Mouse (Mus musculus) thymus, postnatal 10 days (tissue): ENCODE measurements around the gene Golga1.
"Not testable (repeated sequence)": the region's sequence is repeated elsewhere in the genome, so short reads cannot be mapped to it uniquely, and the experiment has no call there.

Experiments used
- DNase-seq, 2 experiments: peaks; one replicate each; pipeline ENCODE4 v3.0.0; 2021; ENCODE audit warnings: low spot score in 2 of 2

Gene Golga1

DNA sequence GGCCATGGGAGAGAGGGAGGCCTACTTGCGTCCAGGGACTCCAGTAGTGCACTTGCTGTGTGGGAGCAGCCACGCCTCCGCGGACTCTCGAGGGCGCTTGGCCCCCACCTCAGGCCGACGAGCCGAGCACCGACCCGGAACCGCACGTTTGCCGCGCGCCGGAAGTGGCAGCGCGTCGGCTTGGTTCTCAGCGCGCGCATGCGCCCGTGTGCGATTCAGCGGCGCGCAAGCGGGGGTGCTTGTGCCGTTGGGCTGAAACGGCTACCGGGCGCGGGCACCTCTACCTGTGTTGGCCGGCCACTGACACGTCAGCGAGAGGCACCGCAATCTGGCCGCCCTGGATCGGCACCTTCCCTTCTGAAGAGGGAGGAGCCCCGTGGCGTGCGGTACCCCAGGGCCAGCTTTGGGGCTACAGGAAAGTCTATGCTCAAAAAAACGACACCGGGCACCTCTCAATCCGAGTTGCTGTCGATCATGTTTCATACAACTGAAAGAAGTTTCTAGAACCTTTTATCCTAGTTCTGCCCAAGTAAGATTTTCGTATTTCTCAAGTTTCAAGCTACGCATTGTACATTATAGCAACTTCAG, at the start of gene Golga1:
Gene Golga1 (minus strand): TSS at position 142 of the 588 bp plus-strand sequence.
- peak; percentile 85 to 86 for DNase-seq

DNA sequence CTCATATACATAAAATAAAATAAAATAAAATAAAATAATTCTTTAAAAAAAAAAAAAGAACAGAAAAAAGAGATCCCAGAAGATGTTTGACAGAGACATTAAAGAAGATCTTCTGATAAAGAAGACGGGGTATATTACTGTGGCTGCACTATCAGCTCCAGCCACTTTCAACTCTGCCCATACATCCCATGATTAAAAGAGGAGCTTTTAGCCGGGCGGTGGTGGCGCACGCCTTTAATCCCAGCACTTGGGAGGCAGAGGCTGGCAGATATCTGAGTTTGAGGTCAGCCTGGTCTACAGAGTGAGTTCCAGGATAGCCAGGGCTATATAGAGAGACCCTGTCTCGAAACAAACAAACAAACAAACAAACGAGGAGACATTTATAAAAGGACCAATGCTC, 48.8 kb upstream of the Golga1 start:
- no peak for DNase-seq

DNA sequence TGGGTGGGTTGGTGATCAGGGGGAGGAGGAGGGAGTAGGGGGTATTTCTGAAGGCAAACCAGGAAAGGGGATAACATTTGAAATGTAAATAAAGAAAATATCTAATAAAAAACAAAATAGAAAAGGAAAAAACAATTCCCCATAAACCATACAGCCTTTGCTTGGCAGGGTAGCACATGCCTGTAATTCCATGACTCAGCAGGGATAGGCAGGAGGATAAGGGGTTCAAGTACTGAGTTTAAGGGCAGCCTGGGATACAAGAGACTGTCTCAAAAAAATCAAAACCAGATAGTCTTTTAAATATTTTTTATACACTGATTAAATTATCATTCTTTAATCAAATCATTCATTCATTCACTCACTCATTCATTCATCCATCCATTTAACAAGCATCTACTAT, 45.2 kb upstream of the Golga1 start:
- no peak for DNase-seq

DNA sequence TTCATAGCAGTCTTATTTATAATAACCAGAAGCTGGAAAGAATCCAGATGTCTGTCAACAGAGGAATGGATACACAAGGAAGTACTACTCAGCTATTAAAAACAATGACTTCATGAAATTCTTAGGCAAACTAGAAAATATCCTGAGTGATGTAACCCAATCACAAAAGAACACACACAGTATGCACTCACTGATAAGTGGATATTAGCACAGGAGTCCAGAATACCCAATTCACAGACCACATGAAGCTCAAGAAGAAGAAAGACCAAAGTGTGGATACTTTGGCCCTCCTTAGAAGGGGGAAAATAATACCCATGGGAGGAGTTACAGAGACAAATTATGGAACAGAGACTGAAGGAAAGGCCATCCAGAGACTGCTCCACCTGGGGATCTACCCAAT, 44.4 kb upstream of the Golga1 start:
- not testable (repeated sequence) for DNase-seq

DNA sequence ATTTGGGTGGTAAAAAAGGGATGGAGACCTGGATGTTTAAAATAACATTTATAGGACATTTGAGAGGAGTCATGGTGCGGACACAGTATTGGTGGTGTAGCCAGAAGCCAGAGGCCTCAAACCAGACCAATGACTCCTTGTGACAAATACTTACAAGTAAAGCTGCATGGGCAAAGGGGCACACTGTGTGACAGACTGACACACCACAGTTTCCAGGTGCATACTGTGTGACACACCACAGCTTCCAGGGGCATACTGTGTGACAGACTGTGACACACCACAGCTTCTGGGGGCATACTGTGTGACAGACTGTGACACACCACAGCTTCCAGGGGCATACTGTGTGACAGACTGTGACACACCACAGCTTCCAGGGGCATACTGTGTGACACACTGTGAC, 34.6 kb upstream of the Golga1 start:
- not testable (repeated sequence) for DNase-seq

DNA sequence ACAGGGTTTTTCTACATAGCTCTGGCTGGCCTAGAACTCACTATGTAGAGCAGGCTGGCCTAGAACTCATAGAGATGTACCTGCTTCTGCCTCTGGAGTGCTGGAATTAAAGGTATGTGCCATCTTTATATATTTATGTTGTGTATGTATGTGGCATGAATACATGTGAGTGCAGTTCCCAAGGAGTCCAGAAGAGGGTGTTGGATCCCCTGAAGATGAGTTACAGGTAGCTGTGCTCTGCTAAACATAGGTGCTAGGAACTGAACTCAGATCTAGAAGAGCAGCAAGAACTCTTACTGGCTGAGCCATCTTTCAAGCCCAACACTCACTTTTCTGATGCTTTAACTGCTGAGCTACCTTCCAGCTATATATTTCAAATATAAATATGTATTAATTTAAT, 32.7 kb upstream of the Golga1 start:
- DNase-seq: peak in 1 of 2 experiments; percentile 5

DNA sequence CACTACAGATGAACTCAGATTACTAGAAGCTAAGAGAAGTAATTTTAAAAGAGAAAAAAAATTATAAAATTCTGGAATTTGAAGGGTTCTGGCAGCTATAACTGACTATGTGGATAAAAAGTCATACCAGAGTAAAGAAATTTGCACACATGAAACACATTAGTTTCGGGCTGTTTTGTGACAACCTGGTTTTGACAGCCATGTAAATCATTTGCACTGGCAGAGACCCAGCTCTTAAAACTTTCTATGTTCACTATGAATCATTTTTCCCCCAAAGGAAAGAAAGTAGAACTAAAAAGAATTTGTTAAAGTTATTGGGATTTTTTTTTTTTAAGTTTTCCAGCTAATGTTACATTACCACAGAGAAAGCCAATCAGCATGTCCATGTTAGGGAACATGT, 26.6 kb upstream of the Golga1 start:
- no peak for DNase-seq

DNA sequence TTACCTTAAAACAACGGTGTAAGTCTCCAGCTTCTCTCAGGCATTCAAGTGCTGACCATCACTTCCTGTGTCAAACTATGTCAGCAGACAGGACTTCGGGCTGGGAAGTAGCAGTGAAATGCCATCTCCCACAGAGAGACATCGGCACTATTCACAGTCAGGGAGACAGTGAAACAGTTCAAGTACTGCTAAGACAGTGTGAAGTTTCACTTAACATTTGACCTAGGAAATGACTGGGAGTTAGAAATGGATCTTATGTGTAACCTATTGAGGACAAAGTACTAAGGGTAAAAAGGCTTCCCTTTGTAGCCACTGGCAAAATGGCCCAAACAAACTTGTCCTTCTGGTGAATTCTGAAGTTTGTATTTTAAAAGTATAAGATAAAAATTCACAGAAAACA, 17.4 kb upstream of the Golga1 start:
- DNase-seq: no peak

DNA sequence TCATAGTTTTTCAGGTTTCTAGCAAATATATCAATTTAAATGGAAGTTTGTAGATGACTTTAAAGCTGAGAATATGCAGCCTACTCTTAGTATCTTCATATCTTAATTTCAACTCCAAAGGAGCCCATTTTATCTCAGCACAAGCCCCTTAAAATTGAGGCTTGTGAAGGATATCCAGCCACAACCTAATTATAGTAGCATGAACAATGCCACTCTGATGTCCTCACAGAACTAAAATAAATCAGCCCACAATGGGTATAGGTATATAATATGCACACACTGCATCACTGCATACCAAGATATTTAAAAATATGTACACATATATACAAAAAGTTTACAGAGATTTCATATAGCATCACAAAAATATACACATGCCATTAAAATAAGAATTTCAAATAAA, 5.3 kb upstream of the Golga1 start:
- DNase-seq: no peak

DNA sequence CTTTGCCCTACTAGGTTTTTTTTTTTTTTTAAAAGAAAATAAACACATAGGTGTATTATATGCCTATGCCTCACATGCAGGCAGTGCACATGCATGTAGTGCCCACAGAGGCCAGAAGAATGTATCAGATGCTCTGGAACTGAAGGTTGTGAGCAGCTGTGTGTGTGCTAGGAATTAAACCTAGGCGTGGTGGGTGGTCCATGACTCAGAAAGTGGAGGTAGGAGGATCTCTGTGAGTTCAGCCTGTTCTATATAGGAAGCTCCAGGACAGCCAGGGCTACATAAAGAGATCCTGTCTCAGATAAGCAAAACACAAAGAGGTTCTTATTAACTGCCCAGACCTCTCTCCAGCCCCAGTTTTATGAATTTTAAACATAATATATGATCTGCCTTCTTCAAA, 3.8 kb upstream of the Golga1 start:
- DNase-seq: no peak

DNA sequence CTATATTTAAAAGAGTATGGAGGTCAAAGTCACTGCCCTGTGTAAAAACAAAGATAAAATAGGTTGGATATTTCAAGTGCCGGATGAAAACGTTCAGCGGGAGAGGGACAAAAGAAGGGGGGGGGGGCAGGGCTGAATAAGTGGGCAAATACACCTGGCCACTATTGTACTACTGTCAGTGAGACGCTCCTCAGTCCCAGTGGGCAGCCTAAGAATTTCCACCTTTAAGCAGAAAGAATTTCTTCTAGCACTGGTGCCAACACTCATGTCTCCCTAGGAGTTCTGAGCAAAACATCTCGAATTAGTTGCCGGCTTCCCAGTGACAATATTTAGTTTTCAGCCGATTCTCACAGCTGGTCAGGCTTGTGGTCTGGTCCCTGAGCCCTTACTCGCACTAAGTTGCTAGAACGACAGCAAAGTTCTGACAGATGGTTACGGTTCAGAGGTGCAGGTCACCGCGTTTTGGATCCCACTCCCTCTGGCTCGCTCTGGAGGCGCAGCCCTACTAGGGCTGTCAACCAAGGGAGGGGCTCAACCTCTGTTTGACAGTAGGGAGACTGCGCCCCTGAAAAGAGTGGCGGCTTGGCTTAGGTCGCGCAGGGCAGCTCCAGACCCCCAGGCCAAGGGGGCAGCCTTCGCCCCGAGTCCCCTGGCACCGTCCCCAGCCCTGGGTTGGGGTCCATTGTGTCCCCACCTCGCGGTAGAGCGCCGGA, 498 bp downstream of the Golga1 start:
- DNase-seq: no peak

DNA sequence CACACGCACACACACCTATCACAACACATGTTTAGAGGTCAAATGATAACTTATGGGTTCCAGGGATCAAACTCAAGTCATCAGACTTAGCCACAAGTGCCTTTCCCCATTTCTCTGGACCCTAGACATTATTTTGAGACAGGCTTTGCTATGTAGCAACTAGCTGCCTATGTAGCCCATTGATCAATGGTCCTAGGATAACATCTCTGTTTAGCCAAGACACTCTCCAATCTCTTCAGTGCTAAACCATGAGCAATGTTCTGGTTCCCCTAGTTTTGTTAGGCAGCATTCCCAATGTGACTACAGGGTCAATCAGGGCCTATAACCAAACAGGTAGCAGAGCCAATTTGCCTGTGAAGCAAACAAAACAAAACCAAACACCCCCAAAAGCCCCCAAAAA, 16.8 kb downstream of the Golga1 start:
- DNase-seq: no peak

DNA sequence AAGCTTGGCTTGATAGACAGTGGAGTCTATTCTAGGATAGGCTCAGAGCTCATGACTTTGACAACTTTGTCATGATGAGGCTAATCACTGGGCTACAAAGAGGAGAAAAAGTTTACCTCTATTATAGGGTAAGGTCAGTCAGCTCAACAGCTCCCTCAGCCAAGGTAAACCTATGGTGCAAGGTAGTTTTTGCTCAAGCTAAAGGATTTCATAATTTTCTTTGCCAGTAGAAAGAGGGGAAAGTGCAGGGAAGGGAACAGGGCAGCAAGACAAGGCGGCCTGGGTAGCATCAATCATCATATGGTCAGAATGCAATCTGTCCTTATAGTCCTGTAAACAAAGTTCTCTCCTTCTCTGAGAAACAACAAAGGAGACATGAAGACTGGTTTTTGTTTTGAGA, 25.1 kb downstream of the Golga1 start:
- DNase-seq: no peak

DNA sequence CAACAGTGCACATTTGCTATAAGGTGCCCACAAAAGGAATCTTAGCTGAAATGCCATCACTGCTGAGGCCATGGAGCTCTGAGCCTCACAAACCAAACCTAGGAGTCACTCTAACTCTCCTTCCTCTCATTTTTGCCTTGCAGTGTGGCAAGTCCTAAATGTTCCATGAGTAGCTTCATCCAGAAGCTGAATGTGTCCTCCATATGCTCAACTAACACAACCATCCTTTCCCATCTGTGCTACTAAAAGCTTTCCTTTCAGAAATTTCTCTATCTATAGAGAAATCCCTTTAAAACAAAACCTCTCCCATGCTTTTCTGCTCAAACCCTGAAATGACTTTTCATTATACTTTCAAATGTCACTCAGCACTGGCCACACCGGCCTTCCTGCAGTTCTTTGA, 33.7 kb downstream of the Golga1 start:
- no peak for DNase-seq

DNA sequence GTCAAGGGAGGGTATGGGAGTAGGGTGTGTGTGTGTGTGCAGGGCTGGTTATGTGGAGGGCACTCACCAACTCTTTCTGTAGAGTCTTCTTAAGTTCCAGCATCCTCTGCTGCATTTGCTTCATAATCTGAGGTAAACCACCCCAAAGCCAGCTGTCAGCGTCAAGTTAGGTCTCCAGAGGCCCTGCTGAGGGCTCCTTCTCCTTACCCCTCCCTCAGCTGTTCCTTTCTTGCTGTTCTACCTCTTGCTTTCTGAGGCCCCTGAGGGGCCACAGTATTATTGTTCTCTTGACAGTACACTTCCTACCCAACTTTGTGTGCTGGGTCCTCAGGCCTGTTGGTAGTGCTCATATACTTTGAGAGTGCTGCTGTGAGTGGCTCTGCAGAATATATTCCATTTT, 45.3 kb downstream of the Golga1 start:
- DNase-seq: no peak

DNA sequence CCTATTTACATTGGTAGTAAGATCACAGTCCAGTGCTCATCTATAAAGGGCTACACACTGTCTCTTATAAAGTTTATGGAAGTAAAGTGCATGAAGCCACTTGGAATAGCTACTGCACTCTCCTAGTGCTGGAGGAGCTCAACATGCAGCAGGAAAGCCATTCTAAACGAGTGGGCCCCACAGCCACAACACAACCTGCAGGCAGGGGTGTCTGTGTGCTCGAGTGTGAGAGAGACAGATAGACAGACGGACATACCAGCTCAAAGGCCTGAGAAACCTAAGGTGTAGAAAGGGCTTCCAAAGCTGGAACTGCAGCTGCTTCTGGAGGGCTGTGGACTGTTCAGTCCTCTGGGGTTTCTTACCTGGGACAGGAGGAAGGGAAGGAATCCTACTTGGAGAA, 48.8 kb downstream of the Golga1 start:
- DNase-seq: no peak

DNA sequence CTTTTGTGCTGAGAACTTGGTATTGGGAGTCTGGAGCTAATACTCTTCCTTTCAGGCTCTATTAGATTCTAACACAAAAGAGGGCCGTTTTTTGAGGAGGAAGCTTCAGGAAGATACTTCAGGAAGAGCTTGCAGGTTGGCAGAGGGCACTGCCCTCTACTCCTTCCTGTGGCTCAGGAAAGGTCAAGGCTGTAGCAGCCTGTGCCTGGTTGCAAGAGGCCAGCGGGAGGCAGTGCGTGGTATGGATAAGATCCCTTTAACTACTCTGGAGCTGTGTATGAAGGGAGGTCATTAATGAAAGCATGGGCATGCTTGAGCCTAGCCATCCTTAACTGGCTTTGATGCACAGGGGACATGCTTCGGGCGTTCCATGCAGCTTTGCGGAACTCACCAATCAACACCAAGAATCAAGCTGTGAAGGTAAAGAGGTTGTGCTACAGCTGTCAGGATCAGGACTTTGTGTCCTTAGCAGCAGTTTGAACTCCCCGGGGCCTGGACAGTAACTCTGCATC, 52.5 kb downstream of the Golga1 start:
- DNase-seq: no peak

DNA sequence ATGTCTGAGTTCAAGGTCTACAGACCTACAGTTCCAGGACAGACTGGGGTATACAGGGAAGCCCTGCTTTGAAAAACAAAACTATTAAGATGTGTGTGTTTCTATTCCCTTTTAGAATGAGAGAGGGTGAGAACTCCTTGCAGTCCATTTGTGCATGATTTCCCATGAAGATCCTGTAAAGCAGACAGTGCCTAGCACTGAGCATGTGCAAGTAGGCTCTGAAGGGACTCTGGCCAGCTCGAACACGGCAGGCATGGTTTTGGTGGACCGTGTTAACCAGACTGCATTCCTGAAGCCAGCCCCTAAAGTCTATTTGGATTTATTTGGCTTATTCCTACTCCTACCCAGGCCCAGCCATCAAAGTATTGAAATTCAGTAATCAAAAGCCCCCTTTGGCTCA, 53.4 kb downstream of the Golga1 start:
- DNase-seq: no peak

DNA sequence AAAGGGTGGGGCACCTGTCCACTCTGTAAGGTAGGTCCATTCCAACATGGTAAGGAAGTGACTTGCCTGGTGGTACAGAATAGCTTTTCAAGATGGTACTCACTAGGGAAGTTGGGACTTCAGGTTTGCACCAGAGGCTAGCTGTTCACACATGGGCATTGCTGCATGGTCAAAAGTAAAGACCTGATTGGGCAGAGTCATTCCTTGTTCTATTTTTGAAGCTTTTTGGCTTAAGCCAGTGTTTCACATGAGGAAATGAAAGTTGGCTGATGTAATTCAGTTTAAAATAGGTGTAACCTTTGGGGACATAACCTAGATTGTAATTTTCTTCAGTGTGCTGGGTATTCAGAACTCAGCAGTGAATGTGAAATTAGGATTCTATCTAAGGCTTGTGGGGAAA, 54.1 kb downstream of the Golga1 start:
- no peak for DNase-seq

DNA sequence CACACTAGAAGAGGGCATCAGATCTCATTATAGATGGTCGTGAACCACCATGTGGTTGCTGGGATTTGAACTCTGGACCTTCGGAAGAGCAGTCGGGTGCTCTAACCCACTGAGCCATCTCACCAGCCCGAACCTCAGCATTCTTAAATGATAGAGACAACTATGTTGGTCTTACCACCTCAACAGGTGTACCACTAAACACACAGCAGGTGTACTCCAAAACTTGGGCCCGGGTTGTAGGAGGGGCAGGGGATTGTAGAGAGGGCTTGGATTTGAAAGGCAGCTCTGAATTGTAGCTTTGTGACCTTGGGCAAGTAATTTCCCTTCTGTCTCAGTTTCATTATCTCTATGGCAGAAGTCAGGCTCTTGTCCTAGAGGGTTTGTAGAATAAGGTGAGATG, 55.2 kb downstream of the Golga1 start:
- not testable (repeated sequence) for DNase-seq

DNA sequence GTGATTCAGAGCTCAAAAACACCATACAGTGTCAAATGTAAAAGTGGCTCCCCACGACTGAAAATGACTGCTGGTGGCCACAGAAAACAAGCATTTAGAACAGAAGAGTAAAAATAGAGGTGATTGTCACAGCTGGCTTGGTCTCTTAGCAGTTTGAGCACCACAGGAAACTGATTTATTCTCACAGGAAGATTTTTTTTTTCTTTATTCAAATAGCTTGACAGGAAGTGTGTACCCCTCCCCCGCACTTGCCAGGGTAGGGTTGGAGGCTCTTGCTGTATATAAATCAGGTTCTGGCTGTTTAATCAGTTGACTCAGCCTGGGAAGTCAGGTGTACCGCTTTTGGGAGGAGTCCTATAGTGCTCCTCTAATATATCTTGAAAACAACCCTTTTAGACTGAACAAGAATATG, 56.4 kb downstream of the Golga1 start:
- DNase-seq: peak; percentile 66 to 73

DNA sequence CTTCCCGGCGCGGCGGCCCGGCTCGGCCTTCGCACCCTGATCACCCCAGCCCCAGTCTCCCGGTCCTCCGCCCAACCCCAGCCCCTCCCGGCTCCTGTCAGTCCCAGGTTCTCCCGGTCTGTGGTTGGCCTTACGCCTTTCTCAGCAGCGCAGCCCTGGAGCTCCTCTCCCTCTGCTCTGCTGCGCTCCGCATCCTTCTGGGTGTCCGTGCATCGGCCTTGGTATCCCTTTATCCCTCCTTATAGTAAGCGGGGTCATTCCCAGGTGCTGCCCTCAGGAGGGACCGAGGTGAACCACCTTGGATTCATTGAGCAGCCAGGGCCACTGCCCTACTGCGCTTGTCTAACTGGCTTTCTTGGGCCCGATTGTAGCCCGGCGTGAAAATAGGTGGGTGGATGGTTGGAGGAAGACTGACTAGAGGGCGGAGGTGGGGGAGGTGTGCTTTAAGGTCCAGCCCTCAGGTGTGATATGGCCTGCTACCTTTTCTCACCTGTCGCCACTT, 56.9 kb downstream of the Golga1 start:
- DNase-seq: peak in 1 of 2 experiments; percentile 22

DNA sequence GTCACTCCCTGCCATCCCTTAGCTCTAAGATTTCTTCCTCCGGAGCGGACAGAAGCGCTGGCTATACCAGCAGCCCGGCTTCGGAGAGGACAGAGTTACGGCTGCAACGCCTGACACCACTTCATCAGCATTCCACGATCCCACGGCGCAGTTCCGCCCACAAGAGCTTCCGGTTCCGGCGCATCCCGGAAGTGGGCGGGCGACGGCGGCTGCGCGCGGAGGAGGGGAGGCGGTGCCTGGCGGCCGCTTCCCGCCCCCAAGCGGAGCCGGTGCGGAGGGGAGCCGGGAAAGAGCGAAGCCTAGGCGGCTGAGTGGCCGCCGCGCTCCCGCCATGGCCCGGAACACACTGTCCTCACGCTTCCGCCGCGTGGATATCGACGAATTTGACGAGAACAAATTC, 57.5 kb downstream of the Golga1 start:
- DNase-seq: peak; percentile 90 to 94
